Mouse (Mus musculus) retina, postnatal 1 day (tissue): ENCODE results near the gene Wnt8b.
"Not testable (repeated sequence)": the region's sequence is repeated elsewhere in the genome, so short reads cannot be mapped to it uniquely, and the experiment has no call there.

Source experiments
- DNase-seq: peaks from one replicate; pipeline ENCODE4 v3.0.0-alpha.2; 2012

Wnt8b gene

DNA sequence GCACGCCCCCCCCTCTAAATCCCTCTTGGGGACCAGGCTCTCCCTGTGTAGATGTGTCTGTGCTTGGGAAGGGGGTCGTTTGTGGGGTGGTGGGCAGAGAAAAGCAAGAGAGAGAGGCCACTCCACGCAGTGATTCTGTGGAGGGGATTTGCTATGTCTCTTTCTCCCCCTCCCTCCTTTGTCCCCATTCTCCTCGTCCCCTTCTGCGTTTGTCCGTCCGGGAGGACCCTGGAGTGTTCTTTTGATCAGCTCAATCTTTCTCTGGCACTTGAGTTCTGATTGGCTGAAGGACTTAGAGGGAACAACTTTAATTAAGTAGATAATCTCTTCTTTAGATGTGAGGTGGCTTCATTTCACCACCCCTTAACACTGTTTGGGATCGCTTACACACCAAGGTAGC is at the start of gene Wnt8b:
Gene Wnt8b, plus strand, starts transcription at position 345 of the 400 bp plus-strand sequence.
- DNase-seq: no peak

DNA sequence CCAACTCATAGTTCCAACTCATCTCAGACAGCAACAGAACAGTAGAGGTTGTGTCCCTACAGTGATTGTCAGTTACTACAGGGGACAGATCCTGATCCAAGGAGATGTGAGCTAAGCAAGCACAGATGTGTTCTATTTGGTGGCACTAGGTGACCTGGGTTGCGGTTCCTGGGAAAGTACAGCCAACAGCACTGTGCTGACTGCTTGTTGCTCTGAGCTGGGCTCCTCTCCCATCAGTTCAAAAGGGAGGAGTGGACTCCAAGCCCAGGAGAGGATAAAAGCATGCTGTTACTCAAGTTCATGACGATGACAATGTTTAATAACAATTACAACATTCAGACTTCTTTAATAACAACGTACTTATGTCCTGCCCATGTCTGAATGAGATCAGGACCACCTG is 47.5 kb upstream of the Wnt8b start:
- DNase-seq: no peak

DNA sequence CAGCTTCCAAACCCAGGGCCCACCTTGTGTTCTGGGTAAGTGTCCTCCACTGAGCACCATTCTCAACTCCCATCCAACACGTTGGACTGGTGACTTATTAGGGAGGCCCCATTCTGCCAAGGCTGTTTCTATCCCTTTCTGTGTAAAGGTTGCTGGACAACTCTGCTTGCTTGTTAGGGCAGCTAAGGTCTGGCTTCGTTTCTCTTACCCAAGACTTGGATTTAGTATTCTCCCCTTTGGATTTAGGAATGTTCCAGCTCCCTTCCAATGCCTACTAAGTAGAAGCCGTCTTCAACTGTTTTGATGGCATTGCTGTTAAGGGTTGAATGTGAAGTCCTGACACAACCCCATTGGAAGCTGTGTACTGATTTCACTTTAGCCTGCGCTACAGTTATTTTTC is 45.3 kb upstream of the Wnt8b start:
- DNase-seq: no peak

DNA sequence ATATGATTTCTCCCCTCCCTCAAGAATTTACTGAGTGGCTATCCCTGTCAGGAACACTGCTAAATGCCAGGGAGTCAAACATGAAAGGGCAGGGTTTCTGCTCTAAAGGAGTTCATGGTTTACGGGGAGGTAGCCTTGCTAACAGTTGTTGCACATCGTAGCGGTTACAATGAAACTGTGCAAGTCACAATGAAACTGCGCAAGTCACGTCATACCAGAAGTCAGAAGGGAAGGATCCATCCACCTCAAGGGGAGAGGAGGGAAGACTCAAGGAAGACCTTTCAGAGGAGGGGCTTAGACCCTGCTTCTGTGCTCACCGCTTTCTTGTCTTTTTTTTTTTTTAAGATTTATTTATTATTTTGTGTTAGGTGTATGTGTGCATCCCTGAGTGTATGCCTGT is 38.4 kb upstream of the Wnt8b start:
- no peak for DNase-seq

DNA sequence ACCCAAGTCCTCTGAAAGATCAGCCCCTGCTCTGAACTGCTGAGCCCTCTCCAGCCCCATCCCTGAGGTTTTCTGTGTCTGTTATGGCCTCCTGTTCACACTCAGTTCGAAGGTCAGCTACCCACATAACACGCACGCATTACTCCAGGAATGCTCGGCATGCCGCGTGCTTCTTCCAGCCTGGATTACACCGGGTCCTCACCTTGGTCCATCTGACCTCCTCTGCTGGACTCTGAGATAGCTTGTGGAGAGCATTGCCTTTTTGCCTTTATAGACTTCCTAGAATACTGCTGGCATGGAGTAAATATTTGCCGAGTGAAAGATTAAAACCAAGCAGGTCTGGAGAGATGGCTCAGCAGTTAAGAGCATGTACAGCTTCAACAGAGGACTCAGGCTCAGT is 37.9 kb upstream of the Wnt8b start:
- no peak for DNase-seq

DNA sequence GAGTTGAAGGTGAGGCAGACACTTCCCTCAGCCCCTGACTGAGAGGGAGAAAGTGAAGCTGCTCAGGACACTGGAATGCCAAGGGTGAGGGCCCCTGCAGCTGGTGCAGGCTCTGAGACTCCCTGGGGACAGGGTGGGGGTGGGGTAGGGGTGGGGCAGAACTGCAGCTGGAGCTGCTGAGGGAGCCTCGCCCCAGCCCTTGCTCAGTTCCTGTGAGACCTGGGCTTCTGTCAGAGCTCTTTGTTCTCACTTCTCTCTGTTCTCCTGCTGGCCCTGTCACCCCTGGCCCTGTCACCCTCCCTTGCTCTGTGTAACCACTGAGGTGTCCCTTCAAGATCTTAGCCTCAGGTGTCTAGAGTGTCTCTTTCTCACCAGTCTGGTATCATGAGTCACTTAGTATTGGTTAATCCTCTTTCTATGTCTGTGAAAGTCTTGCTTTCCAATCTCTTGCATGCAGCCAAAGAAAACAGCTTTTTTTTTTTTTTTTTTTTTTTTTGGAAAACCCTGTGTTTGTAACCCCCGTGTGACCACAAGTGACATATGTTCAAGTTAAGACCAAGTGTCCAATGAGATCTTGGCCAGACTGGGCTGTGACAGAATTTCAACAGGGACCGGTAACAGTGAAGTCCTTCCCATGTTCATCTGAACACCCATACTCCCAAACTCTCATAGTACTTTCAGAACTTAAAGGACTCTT is 35.8 kb upstream of the Wnt8b start:
- no peak for DNase-seq

DNA sequence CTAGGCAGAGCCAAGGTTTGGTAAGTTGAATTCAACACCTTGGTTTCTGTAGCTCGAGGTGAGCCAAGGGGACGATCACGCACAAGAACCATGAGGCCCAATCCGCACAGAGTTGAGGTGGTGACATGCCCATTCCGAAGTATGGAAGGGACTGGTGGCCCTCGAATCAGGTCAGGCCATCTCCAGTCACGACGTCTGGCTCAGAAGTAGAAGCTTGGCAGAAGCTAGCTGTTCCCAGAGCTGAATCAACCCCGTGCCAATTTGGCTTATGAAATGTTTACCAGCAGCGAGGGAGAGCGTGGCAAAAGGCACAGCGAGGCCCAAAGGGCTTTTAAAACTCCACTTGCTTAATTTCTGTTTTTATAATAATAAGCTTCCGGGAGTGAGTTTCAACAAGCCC is 34.6 kb upstream of the Wnt8b start:
- DNase-seq: no peak

DNA sequence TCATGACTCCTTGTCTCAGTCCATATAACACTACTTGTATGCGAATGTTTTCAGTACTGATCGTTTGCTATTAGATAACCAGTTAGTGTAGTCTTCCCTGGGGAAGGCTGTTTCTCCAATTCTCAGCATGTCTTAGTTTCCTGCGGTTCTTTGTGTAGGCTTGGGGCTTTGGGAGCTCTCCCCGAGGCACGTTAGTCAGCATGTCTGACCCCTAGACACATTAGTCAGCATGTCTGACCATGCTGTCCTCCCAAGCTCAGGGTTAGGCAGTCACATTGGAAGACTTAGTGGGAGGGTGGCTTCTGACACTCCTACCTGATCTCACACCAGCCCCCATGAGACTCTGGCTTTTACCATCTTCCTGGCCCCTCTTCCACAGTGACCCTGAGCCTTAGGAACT is 32.8 kb upstream of the Wnt8b start:
- no peak for DNase-seq

DNA sequence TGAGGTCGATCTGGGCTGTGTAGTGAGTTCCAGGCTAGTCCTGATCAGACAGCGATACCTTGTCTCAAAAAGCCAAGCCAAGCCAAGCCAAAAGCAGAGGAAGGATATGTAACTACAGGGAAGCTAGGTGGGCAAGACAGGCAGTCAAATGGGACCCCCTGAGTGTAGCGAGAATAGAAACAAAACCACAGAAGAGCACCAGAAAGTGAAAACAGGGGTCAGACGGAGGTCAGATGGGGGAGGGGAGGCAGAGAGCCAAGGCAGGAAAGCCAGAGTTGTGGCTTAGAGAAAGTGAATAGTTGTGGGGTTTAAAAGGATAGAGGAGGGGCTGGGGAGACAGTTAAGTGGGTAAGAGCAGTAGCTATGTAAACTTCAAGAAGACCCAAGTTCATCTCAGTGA is 31.8 kb upstream of the Wnt8b start:
- DNase-seq: no peak

DNA sequence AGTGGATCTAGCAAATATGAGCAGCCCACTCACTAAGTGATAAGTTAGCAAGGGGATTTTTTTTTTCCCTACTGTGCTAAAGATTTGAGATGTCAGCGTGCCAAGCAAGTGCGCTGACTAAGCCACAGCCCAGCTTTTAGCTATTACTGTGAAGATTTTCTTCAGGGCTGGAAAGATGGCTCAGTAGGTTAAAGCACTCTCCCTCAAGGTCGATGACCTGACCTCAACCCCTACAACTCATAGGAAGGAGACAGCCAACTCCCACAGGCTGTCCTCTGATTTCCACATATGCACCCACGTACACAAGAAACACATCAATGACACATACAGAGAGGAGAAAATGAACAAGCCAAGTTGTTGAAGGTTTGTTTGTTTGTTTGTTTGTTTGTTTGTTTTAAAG is 31.1 kb upstream of the Wnt8b start:
- no peak for DNase-seq

DNA sequence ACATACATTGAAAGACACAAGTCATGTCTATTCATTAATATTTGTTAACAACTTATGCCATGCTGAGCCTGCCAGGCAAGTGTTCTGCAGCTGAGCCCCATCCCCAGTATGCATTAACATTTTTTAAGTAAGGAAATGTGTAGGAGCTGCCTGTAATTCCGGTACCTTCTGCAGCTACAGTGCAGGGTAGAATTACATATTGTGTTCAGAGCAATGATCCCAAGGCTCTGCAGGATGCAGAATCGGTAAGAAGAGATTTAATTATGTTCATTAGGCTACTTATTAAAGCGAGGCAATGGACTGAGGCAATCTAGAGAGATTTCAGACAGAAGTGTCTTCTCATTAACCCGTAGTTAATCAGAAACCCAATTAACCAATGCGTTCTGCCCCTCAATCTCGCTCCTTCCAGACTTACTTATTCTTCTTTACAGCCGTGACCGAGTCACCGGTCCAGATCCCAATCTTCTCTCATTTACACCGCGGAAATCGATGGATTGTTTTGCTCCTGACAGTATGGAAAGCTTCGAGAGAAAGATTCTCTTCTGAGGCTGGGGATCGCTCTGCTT is 27.2 kb upstream of the Wnt8b start:
- not testable (repeated sequence) for DNase-seq

DNA sequence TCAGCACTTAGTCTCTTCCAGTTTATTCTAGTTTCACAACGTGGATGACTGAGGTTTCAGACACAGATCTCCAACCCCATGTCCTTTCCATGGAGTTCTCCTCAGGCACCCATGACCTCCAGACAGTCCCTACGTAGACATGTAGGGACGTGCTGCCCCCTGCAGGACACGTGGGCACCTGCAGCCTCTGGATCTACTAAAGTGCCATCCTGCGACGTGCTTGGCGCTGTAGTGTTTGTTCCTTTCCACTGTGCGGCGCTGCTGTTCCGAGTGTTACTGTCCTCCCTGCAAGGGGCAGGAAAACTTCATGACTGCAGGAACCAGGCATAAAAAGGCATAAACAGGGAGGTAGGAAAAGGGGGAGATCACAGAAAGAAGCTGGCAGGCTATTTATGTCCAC is 19.1 kb upstream of the Wnt8b start:
- peak; percentile 84 for DNase-seq

DNA sequence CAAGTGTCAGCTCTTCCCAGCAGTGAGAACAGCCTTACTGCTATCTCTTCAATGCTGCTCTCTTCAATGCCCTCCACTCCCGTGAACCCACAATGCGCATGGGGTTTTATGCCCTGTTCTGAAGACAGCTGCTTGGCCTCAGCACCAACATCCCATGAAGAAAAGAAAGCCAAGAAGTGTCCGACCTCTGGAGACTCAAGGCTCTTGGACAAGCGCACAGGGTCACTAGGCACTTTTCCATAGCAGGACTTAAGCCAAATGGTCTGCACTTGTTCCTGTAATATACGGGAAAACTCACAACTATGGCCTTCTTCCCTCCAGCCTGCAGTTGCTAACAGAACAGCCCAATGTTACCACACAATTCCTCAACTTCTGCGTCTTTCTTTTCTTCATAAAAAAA is 18.0 kb upstream of the Wnt8b start:
- DNase-seq: no peak

DNA sequence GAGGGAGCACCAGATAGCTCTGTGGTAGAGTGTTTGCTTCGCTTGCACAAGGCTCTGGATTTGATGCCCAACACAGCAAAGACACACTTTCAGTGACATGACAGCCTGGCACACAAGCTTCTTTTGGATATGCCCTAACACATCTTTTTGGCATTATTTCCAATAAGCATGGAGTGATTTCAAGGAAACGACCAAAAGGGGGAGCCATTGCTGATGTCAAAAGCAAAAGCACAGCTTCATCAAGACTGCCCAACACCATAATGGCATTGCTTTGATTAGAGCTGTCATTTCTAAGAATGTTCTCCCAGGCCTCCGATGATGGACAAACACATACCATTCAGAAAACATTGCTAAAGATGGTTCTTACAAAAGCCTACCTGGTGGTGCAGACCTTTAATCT is 16.7 kb upstream of the Wnt8b start:
- peak; percentile 43 for DNase-seq

DNA sequence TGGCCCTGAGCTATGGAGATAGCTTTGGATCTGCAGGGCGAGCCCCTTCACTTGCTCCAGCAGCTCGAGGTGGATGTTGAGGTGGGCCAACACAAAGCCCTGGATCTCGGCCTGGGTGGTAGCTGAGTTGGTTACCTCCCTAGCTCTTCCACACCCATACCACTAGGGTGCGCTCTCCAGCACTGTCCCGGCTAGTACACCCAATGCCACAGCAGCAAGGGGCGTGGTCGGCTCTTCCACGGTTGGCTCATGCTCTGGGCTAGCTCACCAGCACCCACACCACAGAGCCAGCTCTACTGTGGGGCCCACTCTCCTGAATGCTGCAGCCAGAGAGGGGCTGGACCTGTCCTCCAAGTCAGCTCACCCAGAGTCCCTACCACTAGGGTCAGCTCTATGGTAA is 6.0 kb upstream of the Wnt8b start:
- peak; percentile 74 for DNase-seq

DNA sequence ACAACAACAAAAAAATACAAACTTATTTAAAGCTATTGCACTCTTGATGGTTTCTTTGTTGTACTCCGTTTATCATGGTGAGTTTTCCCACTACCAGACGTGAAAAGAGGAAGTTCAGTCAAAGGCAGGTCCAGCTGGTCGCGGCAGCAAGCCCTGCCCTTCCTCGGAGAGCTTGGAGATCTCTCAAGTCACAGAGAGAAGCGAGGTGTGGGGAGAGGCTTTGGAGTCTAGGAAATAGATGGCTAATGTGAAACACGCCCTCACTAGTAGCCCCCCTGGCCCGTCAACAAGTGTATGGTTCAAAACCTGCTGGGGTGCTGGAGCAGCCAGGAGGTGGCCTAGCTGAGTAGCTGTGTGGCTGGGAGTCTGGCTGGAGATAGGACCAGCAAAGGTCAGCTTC is 3.2 kb downstream of the Wnt8b start:
- no peak for DNase-seq

DNA sequence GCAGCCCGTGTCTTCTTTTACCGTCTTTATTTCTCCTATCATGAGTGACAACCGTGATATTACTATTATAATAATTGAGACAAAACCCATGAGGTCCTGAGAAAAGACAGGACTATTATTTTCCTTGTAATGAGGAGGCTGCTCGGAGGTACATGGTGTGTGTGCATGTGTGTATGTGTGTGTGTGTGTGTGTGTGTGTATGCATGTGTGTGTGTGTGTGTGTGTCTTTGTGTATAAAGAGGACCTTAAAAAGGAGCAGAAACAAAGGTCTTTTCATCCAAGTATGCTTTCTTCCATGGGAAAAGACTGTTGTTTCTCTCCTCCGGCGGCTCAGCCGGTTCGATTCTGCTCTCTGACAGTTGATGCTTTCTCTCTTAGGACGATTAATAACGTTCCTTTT is 3.7 kb downstream of the Wnt8b start:
- DNase-seq: no peak

DNA sequence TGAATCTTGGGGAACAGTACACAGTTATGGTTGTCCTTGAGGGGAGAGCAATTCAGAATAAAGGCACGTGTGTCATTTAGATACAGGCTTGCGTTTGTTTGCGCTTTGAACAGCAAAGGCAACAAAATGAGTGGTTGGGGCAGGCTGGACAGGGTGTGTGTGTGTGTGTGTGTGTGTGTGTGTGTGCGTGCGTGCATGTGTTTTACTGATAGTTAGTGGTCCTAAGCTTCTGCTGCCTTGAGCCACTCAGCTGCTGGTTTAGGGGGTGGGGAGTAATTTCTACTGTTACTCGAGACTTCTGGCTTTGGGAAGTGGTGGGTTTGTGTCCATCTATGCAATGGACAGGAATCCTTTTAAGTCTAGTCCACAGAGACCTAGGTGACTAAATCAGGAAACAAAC is 5.7 kb downstream of the Wnt8b start:
- no peak for DNase-seq

DNA sequence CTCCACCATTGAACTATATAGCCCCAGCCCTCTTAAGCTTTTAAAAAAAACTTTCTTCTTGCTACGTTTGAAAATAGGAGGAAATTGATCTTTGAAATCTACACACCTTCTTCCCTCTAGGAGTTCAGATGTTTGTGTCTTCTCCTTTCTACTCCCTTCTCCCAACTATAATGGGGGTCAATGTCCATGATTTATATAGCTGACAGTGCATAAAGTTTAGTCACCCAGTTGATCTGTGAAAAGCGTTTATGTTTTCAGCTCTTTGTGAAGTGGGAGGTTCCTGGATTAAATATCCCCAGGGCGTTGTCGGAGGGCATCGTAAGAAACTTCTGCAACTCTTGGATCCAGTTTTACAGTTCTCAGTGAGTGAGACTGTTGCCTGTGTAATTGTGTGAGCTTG is 7.0 kb downstream of the Wnt8b start:
- no peak for DNase-seq

DNA sequence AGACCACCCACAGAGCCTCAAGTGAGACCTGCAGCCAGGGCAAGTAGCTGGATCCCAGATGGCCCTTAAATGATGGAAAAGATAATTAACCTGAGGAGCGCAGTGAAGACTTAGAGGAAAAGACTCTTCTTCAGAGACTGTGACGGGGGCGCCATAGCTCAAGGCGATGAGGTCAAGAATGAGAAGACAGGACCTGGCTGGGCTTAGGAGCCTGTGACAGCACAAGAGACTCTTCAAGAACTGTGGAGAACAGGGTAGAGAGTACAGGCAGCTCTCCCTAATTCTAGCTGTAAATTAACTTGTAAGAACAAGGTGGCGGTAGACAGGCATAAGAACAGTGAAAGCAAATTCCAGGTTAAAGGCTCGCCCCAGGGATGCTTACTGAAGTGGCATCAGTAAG is 8.7 kb downstream of the Wnt8b start:
- DNase-seq: no peak

DNA sequence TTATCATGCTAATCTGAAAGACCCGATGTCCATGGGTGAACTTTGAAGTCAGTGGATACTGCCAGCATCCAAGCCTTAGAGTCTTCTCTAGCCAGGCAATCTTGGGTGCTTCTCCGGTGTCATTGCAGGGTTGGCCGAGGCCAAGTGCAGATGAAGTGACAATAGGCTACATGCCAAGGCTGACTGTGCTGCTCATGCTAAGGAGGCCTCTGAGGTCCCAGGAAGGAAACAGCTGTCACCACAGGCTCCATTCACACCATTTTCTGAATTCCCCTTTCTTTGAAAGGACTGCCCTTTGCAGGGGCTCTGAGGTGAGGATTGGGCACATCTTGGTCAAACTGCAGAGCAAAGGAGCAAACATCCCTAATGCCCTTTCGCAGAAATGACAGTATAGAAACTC is 9.5 kb downstream of the Wnt8b start:
- DNase-seq: no peak

DNA sequence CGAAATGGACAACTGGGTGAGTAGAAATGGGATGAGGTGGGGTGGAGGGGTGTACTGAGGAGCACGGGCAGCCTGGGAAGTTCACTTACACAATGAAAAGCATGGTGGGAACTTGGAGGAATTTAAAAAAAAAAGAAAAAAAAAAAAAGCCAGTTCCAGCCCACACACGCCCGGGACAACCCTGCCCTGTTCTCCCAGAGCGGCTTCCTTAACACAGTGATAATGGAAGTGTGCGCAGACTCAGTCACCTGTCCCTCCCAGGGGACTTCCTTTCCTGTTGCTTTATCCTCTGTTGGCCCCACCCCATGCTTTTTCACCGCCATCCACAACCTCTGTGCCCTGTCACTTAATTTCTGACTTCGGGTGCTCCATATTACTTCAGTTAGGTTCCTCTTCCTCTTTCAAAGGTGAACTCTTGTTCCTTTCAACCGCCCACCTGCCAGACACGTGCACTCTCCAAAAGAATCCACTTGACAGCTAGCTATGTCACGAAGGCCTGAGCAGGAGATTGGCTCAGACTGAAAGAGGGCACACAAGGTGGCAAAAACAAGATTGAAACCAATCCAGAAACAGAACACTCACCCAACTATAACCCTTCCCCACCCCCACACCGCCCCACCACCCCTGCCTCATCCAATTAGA is 17.4 kb downstream of the Wnt8b start:
- DNase-seq: no peak

DNA sequence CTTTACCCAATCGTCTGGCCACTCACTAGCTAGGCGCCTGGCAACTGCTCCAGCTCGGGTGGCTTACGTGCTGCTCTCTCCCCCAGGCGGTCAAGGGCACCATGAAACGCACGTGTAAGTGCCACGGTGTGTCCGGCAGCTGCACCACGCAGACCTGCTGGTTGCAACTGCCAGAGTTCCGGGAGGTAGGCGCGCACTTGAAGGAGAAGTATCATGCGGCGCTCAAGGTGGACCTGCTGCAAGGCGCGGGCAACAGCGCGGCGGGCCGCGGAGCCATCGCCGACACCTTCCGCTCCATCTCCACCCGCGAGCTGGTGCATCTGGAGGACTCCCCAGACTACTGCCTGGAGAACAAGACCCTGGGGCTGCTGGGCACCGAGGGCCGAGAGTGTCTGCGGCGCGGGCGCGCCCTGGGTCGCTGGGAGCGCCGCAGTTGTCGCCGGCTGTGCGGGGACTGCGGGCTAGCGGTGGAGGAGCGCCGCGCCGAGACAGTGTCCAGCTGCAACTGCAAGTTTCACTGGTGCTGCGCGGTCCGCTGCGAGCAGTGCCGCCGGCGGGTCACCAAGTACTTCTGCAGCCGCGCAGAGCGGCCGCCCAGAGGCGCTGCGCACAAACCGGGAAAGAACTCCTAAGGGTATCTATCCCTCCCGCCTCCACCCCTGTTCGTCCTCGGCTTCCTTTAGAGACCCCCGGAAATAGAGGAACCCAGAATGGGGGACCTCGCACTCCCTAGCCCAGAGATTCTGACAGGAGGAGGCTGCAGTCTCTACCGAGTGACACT is 18.4 kb downstream of the Wnt8b start:
- DNase-seq: peak; percentile 74

DNA sequence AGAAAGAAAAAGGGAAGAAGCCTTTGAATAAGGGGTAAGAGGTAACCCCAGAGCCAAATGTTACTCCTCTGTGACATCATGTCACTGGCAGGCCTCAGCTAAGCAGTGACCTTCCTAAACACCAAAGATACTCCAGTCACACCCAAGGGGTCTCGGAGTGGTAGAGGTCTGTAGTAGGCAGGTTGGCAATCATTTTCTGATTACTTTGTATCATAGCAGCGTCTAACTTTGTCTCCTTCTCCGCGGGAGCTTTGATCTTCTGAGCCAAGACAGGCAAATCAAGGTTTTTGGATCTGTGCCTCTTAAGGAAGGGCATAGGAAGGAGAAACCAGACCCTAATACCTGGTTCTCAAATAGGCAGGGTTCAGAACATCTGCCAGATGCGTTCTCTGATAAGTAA is 19.3 kb downstream of the Wnt8b start:
- DNase-seq: no peak
